Mouse (Mus musculus): ENCODE data around the gene Smurf2. TPM values are rescaled to one million over a fixed set of nuclear protein-coding genes. Genes with fewer than 3 reads are reported as not detected.
A peak's percentile ranks its signal among the peaks of the same experiment; 100 is the strongest.

The Smurf2 gene
- 10 to 100 TPM; 30.4 to 33.4 TPM for total RNA-seq (2021)

- DNase-seq, result peak; percentile 74 to 77
Measured at GRCm38 (mm10) chr11:106920551-106921379, at the start of gene Smurf2. TSS of gene Smurf2 (minus strand) at chr11:106920715.

- no peak for DNase-seq
Measured at GRCm38 (mm10) chr11:106969798-106970197, 49.3 kb upstream of the Smurf2 start.

GRCm38 (mm10) chr11:106967630-106968029 is 47.1 kb upstream of the Smurf2 start:
- DNase-seq, result no peak

GRCm38 (mm10) chr11:106965881-106966280 is 45.4 kb upstream of the Smurf2 start:
- no peak for DNase-seq

- DNase-seq, result no peak
Measured at GRCm38 (mm10) chr11:106962310-106962709, 41.8 kb upstream of the Smurf2 start.

- DNase-seq, result no peak
Measured at GRCm38 (mm10) chr11:106961471-106962081, 41.1 kb upstream of the Smurf2 start.

GRCm38 (mm10) chr11:106959121-106959520 is 38.6 kb upstream of the Smurf2 start:
- no peak for DNase-seq

- no peak for DNase-seq
Measured at GRCm38 (mm10) chr11:106958407-106959071, 38.0 kb upstream of the Smurf2 start.

GRCm38 (mm10) chr11:106957271-106957980 is 36.9 kb upstream of the Smurf2 start:
- DNase-seq, result no peak

GRCm38 (mm10) chr11:106954566-106954965 is 34.1 kb upstream of the Smurf2 start:
- DNase-seq, result no peak

GRCm38 (mm10) chr11:106954116-106954515 is 33.6 kb upstream of the Smurf2 start:
- no peak for DNase-seq

GRCm38 (mm10) chr11:106937306-106937705 is 16.8 kb upstream of the Smurf2 start:
- DNase-seq, result no peak

GRCm38 (mm10) chr11:106930366-106930765 is 9.9 kb upstream of the Smurf2 start:
- no peak for DNase-seq

- no peak for DNase-seq
Measured at GRCm38 (mm10) chr11:106928935-106929334, 8.4 kb upstream of the Smurf2 start.

- no peak for DNase-seq
Measured at GRCm38 (mm10) chr11:106927950-106928349, 7.4 kb upstream of the Smurf2 start.

- no peak for DNase-seq
Measured at GRCm38 (mm10) chr11:106927226-106927625, 6.7 kb upstream of the Smurf2 start.

GRCm38 (mm10) chr11:106926732-106927131 is 6.2 kb upstream of the Smurf2 start:
- DNase-seq, result no peak

- peak; percentile 29 for DNase-seq
Measured at GRCm38 (mm10) chr11:106919612-106920550, 634 bp downstream of the Smurf2 start.

- no peak for DNase-seq
Measured at GRCm38 (mm10) chr11:106918901-106919300, 1.6 kb downstream of the Smurf2 start.

GRCm38 (mm10) chr11:106911257-106911656 is 9.3 kb downstream of the Smurf2 start:
- no peak for DNase-seq

GRCm38 (mm10) chr11:106908016-106908415 is 12.5 kb downstream of the Smurf2 start:
- DNase-seq, result no peak

All from layer of hippocampus, postnatal 36 days (tissue).